15 mouse cellular contexts compared by ENCODE assay signal in the genomic region with DNA sequence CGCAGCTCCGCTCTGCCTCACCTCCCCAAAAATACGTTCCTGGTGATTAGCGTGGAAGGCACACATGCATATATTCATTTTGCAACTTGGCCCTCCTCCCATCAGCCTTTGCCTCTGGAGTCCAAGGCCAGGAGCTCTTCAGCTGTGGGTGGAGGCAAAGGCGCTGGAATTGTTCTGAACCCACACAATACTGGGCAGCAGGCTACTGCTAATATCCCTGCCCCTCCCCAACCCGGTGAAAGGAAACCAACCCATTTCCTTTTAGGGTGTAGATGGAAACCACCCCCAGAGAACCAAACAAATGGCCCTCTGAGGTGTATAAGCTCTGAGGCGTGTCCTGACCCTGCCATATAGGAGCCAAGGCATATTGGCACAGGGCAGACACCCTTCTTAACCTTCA. TPM values are rescaled to one million over a fixed set of nuclear protein-coding genes. Genes with fewer than 3 reads are reported as not detected.
DNase-seq lines count a peak whose midpoint lies in the region; ATAC-seq lines count a peak whose summit lies in the region.
"Had no signal": no experiment of that assay in that cellular context is flagged by ENCODE, and none has a peak within 500 bp of the region (broad histone marks: within the 10 kb centered on the region; RNA-seq: fewer than 3 reads in every experiment).

No protein-coding gene starts in this region.

- peak; percentile 29 to 34 for DNase-seq in heart, adult 9 months (ENCODE audit: low spot score in 2 of 2)
- no peak for DNase-seq in heart, postnatal 10 days
- DNase-seq in midbrain, embryonic 11.5 days (ENCODE audit: low spot score, missing footprints): no peak
- DNase-seq in lung, postnatal 4 days: peak; percentile 37 to 44
- DNase-seq in c-Kit-positive CD71-positive TER-119-positive erythroid progenitor cells, embryonic 14.5 days (ENCODE audit: low spot score): no peak
- DNase-seq: adrenal gland, postnatal 36 days; cerebellum, adult 11-12 months; right cerebral cortex, postnatal 25 days; thymus, adult 18-20 months had no signal

- intact Hi-C loops in heart, postnatal 10 days (cut with DNase I): no loop called here

- whole genome bisulfite sequencing in midbrain, embryonic 15.5 days: 48% methylated on average over 7 of the region's 7 CpGs
- WGBS in midbrain, embryonic 11.5 days: 78% methylated on average over 7 of the region's 7 CpGs
- 27% methylated on average over 7 of the region's 7 CpGs for WGBS in forebrain, embryonic 15.5 days

- peaks cover 52% of the 10 kb centered on the region for H3K4me1 ChIP-seq in midbrain, embryonic 15.5 days
- H3K4me1 ChIP-seq in midbrain, embryonic 11.5 days (ENCODE audit: control insufficient read depth, insufficient read depth, low read length): peaks cover 15% of the 10 kb centered on the region
- H3K4me1 ChIP-seq in forebrain, embryonic 15.5 days: peaks cover 61% of the 10 kb centered on the region

- ATAC-seq in midbrain, embryonic 15.5 days (replicated peaks): no peak
- ATAC-seq in midbrain, embryonic 11.5 days (ENCODE audit: low FRiP score): no peak
- no peak for ATAC-seq in forebrain, embryonic 15.5 days (replicated peaks)
- ATAC-seq: CD4-positive, CD25-positive, alpha-beta regulatory T cell, adult 4 months had no signal

- H3K27ac ChIP-seq in midbrain, embryonic 15.5 days: peak overlapping the region; percentile 78
- H3K27ac ChIP-seq in midbrain, embryonic 11.5 days (ENCODE audit: low read depth, low read length): no peak overlapping the region
- H3K27ac ChIP-seq in forebrain, embryonic 15.5 days (replicated peaks): 0 out of 2 replicates have a peak overlapping the region, but pooled peaks have one; percentile 79
- H3K27ac ChIP-seq: embryonic facial prominence, embryonic 15.5 days; kidney, embryonic 15.5 days; macrophage had no signal

- no peak overlapping the region for H3K4me2 ChIP-seq in midbrain, embryonic 15.5 days
- no peak overlapping the region for H3K4me2 ChIP-seq in midbrain, embryonic 11.5 days
- H3K4me2 ChIP-seq in forebrain, embryonic 15.5 days (replicated peaks): no peak overlapping the region
- H3K4me2 ChIP-seq: embryonic facial prominence, embryonic 15.5 days; kidney, embryonic 15.5 days had no signal

- H3K9ac ChIP-seq in midbrain, embryonic 15.5 days: no peak overlapping the region
- no peak overlapping the region for H3K9ac ChIP-seq in midbrain, embryonic 11.5 days (ENCODE audit: low read length)
- no peak overlapping the region for H3K9ac ChIP-seq in forebrain, embryonic 15.5 days (replicated peaks)
- H3K9ac ChIP-seq: embryonic facial prominence, embryonic 15.5 days; kidney, embryonic 15.5 days had no signal

- H3K36me3 ChIP-seq in midbrain, embryonic 15.5 days (replicated peaks): no peaks in the 10 kb centered on the region
- H3K36me3 ChIP-seq in midbrain, embryonic 11.5 days (ENCODE audit: control insufficient read depth, insufficient read depth, low read length): no peaks in the 10 kb centered on the region
- H3K36me3 ChIP-seq in forebrain, embryonic 15.5 days: no peaks in the 10 kb centered on the region
- H3K36me3 ChIP-seq: embryonic facial prominence, embryonic 15.5 days; kidney, embryonic 15.5 days had no signal

- H3K4me3 ChIP-seq in midbrain, embryonic 15.5 days: no peak overlapping the region
- H3K4me3 ChIP-seq in midbrain, embryonic 11.5 days (ENCODE audit: low read depth, low read length): no peak overlapping the region
- H3K4me3 ChIP-seq in forebrain, embryonic 15.5 days: no peak overlapping the region
- H3K4me3 ChIP-seq: embryonic facial prominence, embryonic 15.5 days; kidney, embryonic 15.5 days had no signal

- H3K27me3 ChIP-seq in midbrain, embryonic 15.5 days (replicated peaks): peaks cover 3% of the 10 kb centered on the region; the same call in 1 of the 2 replicates
- peaks cover 2% of the 10 kb centered on the region for H3K27me3 ChIP-seq in midbrain, embryonic 11.5 days (ENCODE audit: control insufficient read depth, insufficient read depth, low read length)
- H3K27me3 ChIP-seq in forebrain, embryonic 15.5 days: no peaks in the 10 kb centered on the region

- H3K9me3 ChIP-seq in midbrain, embryonic 15.5 days: no peaks in the 10 kb centered on the region
- no peaks in the 10 kb centered on the region for H3K9me3 ChIP-seq in midbrain, embryonic 11.5 days (ENCODE audit: control insufficient read depth, low read length)
- no peaks in the 10 kb centered on the region for H3K9me3 ChIP-seq in forebrain, embryonic 15.5 days
- H3K9me3 ChIP-seq: embryonic facial prominence, embryonic 15.5 days; kidney, embryonic 15.5 days had no signal

RNA-seq across cellular contexts. Expression of a gene that starts 28.4 kb away (rescaled TPM):
- 1 to 10 TPM; 7.1 to 7.8 TPM for total RNA-seq in heart, postnatal 10 days (2021)
- polyA plus RNA-seq in midbrain, embryonic 15.5 days (2015; fragmentation: Nextera tagmentation; extraction: Ambion mirVana): 18.6 and 19.6 TPM in 2 replicates
- polyA plus RNA-seq in midbrain, embryonic 11.5 days (2014; fragmentation: Nextera tagmentation; extraction: Ambion mirVana): 10.3 and 11.1 TPM in 2 replicates
- 17.2 and 18.5 TPM in 2 replicates for polyA plus RNA-seq in forebrain, embryonic 15.5 days (2015; fragmentation: Nextera tagmentation; extraction: Ambion mirVana)

RNA-seq across cellular contexts. Expression of a gene that starts 28.5 kb away (rescaled TPM):
- total RNA-seq in heart, postnatal 10 days (2021): 1 to 10 TPM; 1.6 to 2.5 TPM
- polyA plus RNA-seq in midbrain, embryonic 15.5 days (2015; fragmentation: Nextera tagmentation; extraction: Ambion mirVana): 14.5 and 17.8 TPM in 2 replicates
- 4.3 and 5.8 TPM in 2 replicates for polyA plus RNA-seq in midbrain, embryonic 11.5 days (2014; fragmentation: Nextera tagmentation; extraction: Ambion mirVana)
- polyA plus RNA-seq in forebrain, embryonic 15.5 days (2015; fragmentation: Nextera tagmentation; extraction: Ambion mirVana): 8.5 and 9.5 TPM in 2 replicates
- polyA plus RNA-seq: CD4-positive, CD25-positive, alpha-beta regulatory T cell, adult 4 months had no signal

Comparison
In these comparisons a context has a peak if more than half of its experiments do, and no peak if none do; other contexts are left out.
1. DNase-seq: peak in heart, adult 9 months (2 of 2) and lung, postnatal 4 days (2 of 2); none in heart, postnatal 10 days (0 of 2), midbrain, embryonic 11.5 days (single experiment) and c-Kit-positive CD71-positive TER-119-positive erythroid progenitor cells, embryonic 14.5 days (single experiment).